Mouse (Mus musculus) liver, embryonic 13.5 days (tissue): Measurements from ENCODE around the gene Pnpla2. TPM values are rescaled to one million over a fixed set of nuclear protein-coding genes. Genes with fewer than 3 reads are reported as not detected.
A peak's percentile ranks its signal among the peaks of the same experiment; 100 is the strongest.

Source experiments
- ATAC-seq: fragments of 200-750 bp; cut with Nextera tagmentation; 2 replicates; pipeline ENCODE4 v1.8.0; 2017; ENCODE audit warnings: low read depth, mild to moderate bottlenecking, moderate number of reproducible peaks, moderate library complexity
- DNase-seq: peaks from one replicate; pipeline ENCODE4 v3.0.0; 2022
- H3K27ac ChIP-seq: fragments of 300-500 bp; sonication (generic); 2 replicates; pipeline ENCODE4 v1.5.1; 2015; ENCODE audit warnings: moderate library complexity, mild to moderate bottlenecking, inconsistent platforms
- H3K27me3 ChIP-seq: fragments of 300-500 bp; sonication (generic); 2 replicates; pipeline ENCODE4 v1.6.1; 2015; ENCODE audit warnings: mild to moderate bottlenecking, inconsistent platforms
- H3K36me3 ChIP-seq: fragments of 300-500 bp; sonication (generic); 2 replicates; pipeline ENCODE4 v1.6.1; 2015; ENCODE audit warnings: mild to moderate bottlenecking, inconsistent platforms
- H3K4me1 ChIP-seq: fragments of 300-500 bp; sonication (generic); replicated peaks from 2 replicates; pipeline ENCODE4 v1.6.1; 2015; ENCODE audit warnings: inconsistent platforms
- H3K4me2 ChIP-seq: fragments of 300-500 bp; sonication (generic); 2 replicates; pipeline ENCODE4 v1.6.1; 2015; ENCODE audit warnings: inconsistent platforms, mild to moderate bottlenecking, moderate library complexity
- H3K4me3 ChIP-seq: fragments of 300-500 bp; sonication (generic); replicated peaks from 2 replicates; pipeline ENCODE4 v1.5.1; 2015; ENCODE audit warnings: mild to moderate bottlenecking, inconsistent platforms
- H3K9ac ChIP-seq: fragments of 300-500 bp; sonication (generic); 2 replicates; pipeline ENCODE4 v1.6.1; 2015; ENCODE audit warnings: mild to moderate bottlenecking, inconsistent platforms
- H3K9me3 ChIP-seq: fragments of 300-500 bp; sonication (generic); replicated peaks from 2 replicates; pipeline ENCODE4 v1.6.1; 2016; ENCODE audit warnings: inconsistent platforms
- WGBS: fragments of 180-500 bp; shearing (Covaris S2); methylation state at CpG from one replicate; pipeline ENCODE4 v1.1.7; 2015; ENCODE audit not compliant: insufficient replicate concordance; 5-methylcytosine and 5-hydroxymethylcytosine counted together
- polyA plus RNA-seq: library from polyadenylated mRNA; unstranded; fragments of >200 nt; fragmentation: Nextera tagmentation; extraction: Ambion mirVana; gene quantifications from 2 replicates; pipeline ENCODE4 v1.2.1, GENCODE M21; 2015

The Pnpla2 gene
- polyA plus RNA-seq, 1 experiment from 2014 or later = 11.9 TPM

GRCm38 (mm10) chr7:141418970-141419369 is 36.0 kb upstream of the Pnpla2 start:
- H3K27me3 ChIP-seq = no peaks in the 10 kb centered on the region; the same call in 1 of the 2 replicates
- ATAC-seq = no peak
- no peaks in the 10 kb centered on the region for H3K36me3 ChIP-seq
- H3K9me3 ChIP-seq = no peaks in the 10 kb centered on the region
- no peak overlapping the region for H3K4me3 ChIP-seq
- peaks cover 14% of the 10 kb centered on the region for H3K4me1 ChIP-seq
- no peak overlapping the region for H3K27ac ChIP-seq
- H3K4me2 ChIP-seq = no peak overlapping the region
- WGBS = 44% methylated on average over 7 of the region's 7 CpGs
- no peak for DNase-seq
- no peak overlapping the region for H3K9ac ChIP-seq

- WGBS = 51% methylated on average over 9 of the region's 9 CpGs
- peak overlapping the region; percentile 16; the same call in 1 of the 2 replicates for H3K27ac ChIP-seq
These were observed 34.8 kb upstream of the Pnpla2 start for GRCm38 (mm10) chr7:141420030-141420702.

DNA sequence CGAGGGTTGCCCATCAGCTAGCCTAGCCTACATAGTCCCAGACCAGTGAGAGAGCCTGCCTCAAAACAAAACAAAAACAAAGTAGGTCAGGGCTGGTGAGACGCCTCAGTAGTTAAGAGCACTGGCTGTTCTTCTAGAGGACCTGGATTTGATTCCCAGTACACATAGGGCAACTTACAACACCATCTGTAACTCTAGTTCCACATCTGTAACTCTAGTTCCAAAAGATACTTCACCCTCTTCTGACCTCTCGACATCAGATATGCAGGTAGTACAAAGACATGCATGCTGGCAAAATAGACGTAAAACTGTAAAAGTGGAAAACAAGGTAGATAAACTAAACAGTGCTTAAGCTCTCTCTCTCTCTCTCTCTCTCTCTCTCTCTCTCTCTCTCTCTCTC is 31.2 kb upstream of the Pnpla2 start:
- Histone ChIP-seq H3K4me3 (no peak overlapping the region), H3K36me3 (no peaks in the 10 kb centered on the region), H3K27me3 (peaks cover 3% of the 10 kb centered on the region), H3K9ac (no peak overlapping the region), H3K4me1 (peaks cover 17% of the 10 kb centered on the region), H3K4me2 (no peak overlapping the region), H3K27ac (no peak overlapping the region), H3K9me3 (no peaks in the 10 kb centered on the region)
- ATAC-seq (no peak), DNase-seq (no peak)
- WGBS = 48% methylated on average over 4 of the region's 4 CpGs

More at GRCm38 (mm10) chr7:141420030-141420702, 34.8 kb upstream of the Pnpla2 start:
- H3K4me2 ChIP-seq = no peak overlapping the region
- H3K9me3 ChIP-seq = no peaks in the 10 kb centered on the region
- no peak overlapping the region for H3K4me3 ChIP-seq
- H3K9ac ChIP-seq = no peak overlapping the region
- no peaks in the 10 kb centered on the region for H3K36me3 ChIP-seq
- peaks cover 6% of the 10 kb centered on the region for H3K4me1 ChIP-seq
- H3K27me3 ChIP-seq = no peaks in the 10 kb centered on the region; the same call in 1 of the 2 replicates
- peak; percentile 52; the same call in 1 of the 2 replicates for ATAC-seq
- DNase-seq = no peak

DNA sequence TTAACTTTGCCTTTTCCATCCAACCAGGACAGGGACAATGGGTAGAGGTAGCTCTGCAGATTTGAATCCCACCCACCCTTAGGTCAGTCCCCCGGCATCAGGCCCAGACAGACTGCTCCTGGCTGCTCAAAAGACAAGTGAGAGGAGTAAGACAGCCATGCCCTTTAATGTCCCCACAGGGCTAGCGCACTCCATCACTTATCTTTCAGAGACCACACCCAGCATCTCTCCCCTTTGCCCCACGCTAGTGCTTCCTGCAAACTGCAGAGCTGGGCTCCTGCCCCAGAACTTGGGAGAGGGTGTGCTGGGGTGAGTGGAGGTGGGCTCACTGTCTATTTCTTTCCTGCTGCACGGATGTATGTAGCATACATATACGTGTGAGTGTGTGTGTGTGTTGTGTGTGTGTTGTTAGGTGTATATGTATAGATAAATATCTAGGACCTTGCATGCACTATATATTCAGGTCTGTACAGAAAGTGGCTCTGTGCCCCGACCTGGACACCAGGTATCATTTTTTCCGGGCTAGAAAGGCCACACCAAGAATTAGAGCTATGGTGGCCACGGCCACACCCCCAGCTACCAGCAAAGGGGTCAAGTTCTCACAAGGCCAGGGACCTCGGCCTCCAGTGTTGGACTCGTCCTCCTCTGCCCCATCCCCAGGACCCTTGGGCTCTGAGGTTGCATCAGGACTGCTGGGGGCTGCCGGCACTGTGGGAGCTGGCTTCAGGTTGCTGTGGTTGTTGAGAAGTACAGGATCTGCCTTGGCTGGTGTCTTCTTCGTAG is 27.9 kb upstream of the Pnpla2 start:
- Histone ChIP-seq H3K4me2 (no peak overlapping the region), H3K27ac (no peak overlapping the region), H3K9ac (no peak overlapping the region), H3K36me3 (peaks cover 21% of the 10 kb centered on the region), H3K27me3 (peaks cover 3% of the 10 kb centered on the region), H3K9me3 (no peaks in the 10 kb centered on the region), H3K4me3 (no peak overlapping the region), H3K4me1 (peaks cover 35% of the 10 kb centered on the region)
- DNase-seq = no peak
- no peak for ATAC-seq
- WGBS = 61% methylated on average over 12 of the region's 12 CpGs

GRCm38 (mm10) chr7:141428701-141429100 is 26.3 kb upstream of the Pnpla2 start:
- H3K27ac ChIP-seq = no peak overlapping the region

GRCm38 (mm10) chr7:141429310-141429709 is 25.7 kb upstream of the Pnpla2 start, which contains the start of gene Cend1:
Cend1 (minus strand) TSS chr7:141429491.
- H3K9ac ChIP-seq = 0 out of 2 replicates have a peak within 1 kb of the TSS, but pooled peaks have one; percentile 3
- ATAC-seq = peak; percentile 39; the same call in 1 of the 2 replicates

More at GRCm38 (mm10) chr7:141428701-141429100, 26.3 kb upstream of the Pnpla2 start:
- no peak overlapping the region for H3K4me2 ChIP-seq
- 56% methylated on average over 5 of the region's 5 CpGs for WGBS
- H3K4me3 ChIP-seq = no peak overlapping the region
- ATAC-seq (no peak), DNase-seq (no peak)
- H3K9me3 ChIP-seq = no peaks in the 10 kb centered on the region
- no peak overlapping the region for H3K9ac ChIP-seq
- peaks cover 35% of the 10 kb centered on the region for H3K36me3 ChIP-seq
- peaks cover 3% of the 10 kb centered on the region for H3K27me3 ChIP-seq
- H3K4me1 ChIP-seq = peaks cover 49% of the 10 kb centered on the region

GRCm38 (mm10) chr7:141429840-141430584 is 25.0 kb upstream of the Pnpla2 start:
- Histone ChIP-seq H3K4me1 (peaks cover 62% of the 10 kb centered on the region), H3K4me3 (no peak overlapping the region), H3K9me3 (no peaks in the 10 kb centered on the region), H3K4me2 (no peak overlapping the region), H3K36me3 (peaks cover 40% of the 10 kb centered on the region), H3K27ac (peak overlapping the region; percentile 12; the same call in 1 of the 2 replicates), H3K27me3 (peaks cover 3% of the 10 kb centered on the region; the same call in 1 of the 2 replicates), H3K9ac (0 out of 2 replicates have a peak overlapping the region, but pooled peaks have one; percentile 3)
- no peak for DNase-seq
- 60% methylated on average over 9 of the region's 9 CpGs for WGBS
- 0 out of 2 replicates have a peak, but pooled peaks have one; percentile 11 for ATAC-seq

More at GRCm38 (mm10) chr7:141429310-141429709, 25.7 kb upstream of the Pnpla2 start, which contains the start of gene Cend1:
- H3K36me3 ChIP-seq = peaks cover 40% of the 10 kb centered on the region
- H3K9me3 ChIP-seq = no peaks in the 10 kb centered on the region
- peak within 1 kb of the TSS; percentile 11; the same call in 1 of the 2 replicates for H3K4me2 ChIP-seq
- H3K4me3 ChIP-seq = no peak within 1 kb of the TSS
- peaks cover 55% of the 10 kb centered on the region for H3K4me1 ChIP-seq
- peak within 1 kb of the TSS; percentile 12; the same call in 1 of the 2 replicates for H3K27ac ChIP-seq
- DNase-seq = peak; percentile 31
- H3K27me3 ChIP-seq = peaks cover 3% of the 10 kb centered on the region; the same call in 1 of the 2 replicates
- 16% methylated on average over 19 of the region's 19 CpGs for WGBS

GRCm38 (mm10) chr7:141430585-141431240 is 24.3 kb upstream of the Pnpla2 start:
- H3K9ac ChIP-seq = 0 out of 2 replicates have a peak overlapping the region, but pooled peaks have one; percentile 3
- 85% methylated on average over 9 of the region's 9 CpGs for WGBS
- H3K4me3 ChIP-seq = no peak overlapping the region
- H3K27me3 ChIP-seq = peaks cover 1% of the 10 kb centered on the region; the same call in 1 of the 2 replicates
- peaks cover 68% of the 10 kb centered on the region for H3K4me1 ChIP-seq
- ATAC-seq = no peak
- no peak for DNase-seq
- H3K27ac ChIP-seq = no peak overlapping the region
- H3K9me3 ChIP-seq = no peaks in the 10 kb centered on the region
- H3K36me3 ChIP-seq = peaks cover 40% of the 10 kb centered on the region
- no peak overlapping the region for H3K4me2 ChIP-seq

- Histone ChIP-seq H3K36me3 (peaks cover 40% of the 10 kb centered on the region), H3K27me3 (no peaks in the 10 kb centered on the region; the same call in 1 of the 2 replicates), H3K4me1 (peaks cover 73% of the 10 kb centered on the region), H3K9me3 (no peaks in the 10 kb centered on the region), H3K27ac (no peak overlapping the region), H3K4me3 (no peak overlapping the region), H3K4me2 (no peak overlapping the region), H3K9ac (no peak overlapping the region)
- ATAC-seq (no peak), DNase-seq (no peak)
- WGBS = 82% methylated on average over 19 of the region's 19 CpGs
These were observed 23.4 kb upstream of the Pnpla2 start for GRCm38 (mm10) chr7:141431434-141432185.

DNA sequence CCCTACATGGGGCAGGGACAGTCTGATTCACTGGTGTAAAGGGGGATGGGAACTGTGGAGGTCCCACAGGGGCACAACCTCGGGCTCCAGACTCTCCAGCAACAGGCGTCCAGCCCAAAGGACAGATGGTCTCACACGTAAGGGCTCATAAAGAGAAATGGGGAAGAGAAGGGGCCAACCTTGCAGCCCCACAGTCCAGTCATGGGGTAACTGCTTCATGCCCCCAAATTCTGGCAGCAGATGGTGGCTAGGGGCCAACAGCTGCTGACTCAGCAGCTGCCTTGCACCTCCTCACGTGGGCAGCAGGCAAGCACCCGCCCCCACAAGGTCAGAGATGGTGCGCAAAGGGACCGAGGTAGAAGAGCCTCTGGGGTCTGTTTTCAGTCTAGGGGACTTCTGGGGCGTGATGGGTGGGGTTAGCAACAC is 22.8 kb upstream of the Pnpla2 start:
- 69% methylated on average over 8 of the region's 8 CpGs for WGBS
- DNase-seq = no peak

More for the DNA sequence above, 22.8 kb upstream of the Pnpla2 start:
- H3K4me2 ChIP-seq = no peak overlapping the region
- H3K9me3 ChIP-seq = no peaks in the 10 kb centered on the region
- peaks cover 73% of the 10 kb centered on the region for H3K4me1 ChIP-seq
- peaks cover 40% of the 10 kb centered on the region for H3K36me3 ChIP-seq
- ATAC-seq = no peak
- H3K9ac ChIP-seq = no peak overlapping the region
- no peaks in the 10 kb centered on the region; the same call in 1 of the 2 replicates for H3K27me3 ChIP-seq
- no peak overlapping the region for H3K4me3 ChIP-seq
- H3K27ac ChIP-seq = no peak overlapping the region
